Mouse (Mus musculus): ENCODE measurements around the gene Mthfr. TPM values are rescaled to one million over a fixed set of nuclear protein-coding genes. Genes with fewer than 3 reads are reported as not detected.
"Not testable (repeated sequence)": the region's sequence is repeated elsewhere in the genome, so short reads cannot be mapped to it uniquely, and the experiment has no call there.

Mthfr gene
- polyA plus RNA-seq, 1 experiment from 2014 or later, result 14.6 TPM

DNA sequence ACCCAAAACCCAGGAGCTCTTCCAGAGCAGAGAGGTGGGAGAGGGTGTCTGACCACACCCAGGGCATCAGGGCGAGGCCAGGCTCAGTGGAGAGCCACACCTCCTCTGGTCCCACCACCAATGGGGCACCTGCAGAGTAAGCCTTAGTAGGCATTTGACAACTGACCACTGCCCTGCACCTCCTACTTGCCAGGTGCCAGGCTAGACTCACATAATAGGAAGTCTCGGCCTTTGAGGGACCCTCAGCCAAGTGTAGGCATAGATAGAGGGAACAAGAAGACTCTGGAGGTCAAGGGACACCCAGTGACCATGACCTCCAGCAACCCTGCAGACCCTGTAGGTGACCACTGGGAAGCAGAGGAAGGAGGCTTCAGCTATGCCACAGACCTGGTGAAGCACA, 5.2 kb downstream of the Mthfr start:
- peaks cover 16% of the 10 kb centered on the region for H3K4me1 ChIP-seq (replicated peaks; ENCODE audit: insufficient read depth, low read length)

GRCm38 (mm10) chr4:148046450-148047031, 7.7 kb downstream of the Mthfr start:
- peaks cover 58% of the 10 kb centered on the region for H3K36me3 ChIP-seq (ENCODE audit: insufficient read depth, low read length)
- no peak for TF ChIP-seq CTCF (IDR thresholded peaks at IDR 0.05; ENCODE audit: low read depth)
- 67% methylated on average over 4 of the region's 4 CpGs for WGBS
- no peaks in the 10 kb centered on the region for H3K27me3 ChIP-seq (ENCODE audit: insufficient read depth, low read length)
- H3K9ac ChIP-seq (ENCODE audit: low read depth, low read length), result no peak overlapping the region
- DNase-seq (ENCODE audit: low spot score), result no peak
- H3K27ac ChIP-seq, result no peak overlapping the region
- H3K4me2 ChIP-seq (ENCODE audit: low read length), result no peak overlapping the region
- H3K9me3 ChIP-seq (replicated peaks; ENCODE audit: low read length), result no peaks in the 10 kb centered on the region
- H3K4me1 ChIP-seq (replicated peaks; ENCODE audit: insufficient read depth, low read length), result no peaks in the 10 kb centered on the region; the same call in 1 of the 2 replicates
- no peak for ATAC-seq (replicated peaks; ENCODE audit: low FRiP score, low read depth)
- no peak overlapping the region for H3K4me3 ChIP-seq (replicated peaks; ENCODE audit: low read depth, low read length)

More for the DNA sequence above, 5.2 kb downstream of the Mthfr start:
- TF ChIP-seq CTCF (IDR thresholded peaks at IDR 0.05; ENCODE audit: low read depth), result no peak
- Histone ChIP-seq H3K36me3 (ENCODE audit: insufficient read depth, low read length) (peaks cover 37% of the 10 kb centered on the region), H3K27me3 (ENCODE audit: insufficient read depth, low read length) (no peaks in the 10 kb centered on the region), H3K9ac (ENCODE audit: low read depth, low read length) (no peak overlapping the region), H3K27ac (no peak overlapping the region), H3K9me3 (replicated peaks; ENCODE audit: low read length) (no peaks in the 10 kb centered on the region), H3K4me2 (ENCODE audit: low read length) (no peak overlapping the region), H3K4me3 (replicated peaks; ENCODE audit: low read depth, low read length) (no peak overlapping the region)
- WGBS, result 95% methylated on average over 2 of the region's 2 CpGs
- ATAC-seq (replicated peaks; ENCODE audit: low FRiP score, low read depth), result no peak
- no peak for DNase-seq (ENCODE audit: low spot score)

GRCm38 (mm10) chr4:148050396-148050914, 11.6 kb downstream of the Mthfr start:
- not testable (repeated sequence) for ATAC-seq (replicated peaks; ENCODE audit: low FRiP score, low read depth); H3K27ac ChIP-seq; H3K4me2 ChIP-seq (ENCODE audit: low read length); H3K9ac ChIP-seq (ENCODE audit: low read depth, low read length); H3K27me3 ChIP-seq (ENCODE audit: insufficient read depth, low read length); DNase-seq (ENCODE audit: low spot score); H3K4me1 ChIP-seq (replicated peaks; ENCODE audit: insufficient read depth, low read length); H3K4me3 ChIP-seq (replicated peaks; ENCODE audit: low read depth, low read length); H3K9me3 ChIP-seq (replicated peaks; ENCODE audit: low read length)
- 96% methylated on average over 3 of the region's 3 CpGs for WGBS
- H3K36me3 ChIP-seq (ENCODE audit: insufficient read depth, low read length), result peaks cover 76% of the 10 kb centered on the region

GRCm38 (mm10) chr4:148051046-148051776, 12.3 kb downstream of the Mthfr start:
- peaks cover 77% of the 10 kb centered on the region for H3K36me3 ChIP-seq (ENCODE audit: insufficient read depth, low read length)
- H3K4me1 ChIP-seq (replicated peaks; ENCODE audit: insufficient read depth, low read length), result no peaks in the 10 kb centered on the region
- TF ChIP-seq CTCF (IDR thresholded peaks at IDR 0.05; ENCODE audit: low read depth), result no peak
- no peaks in the 10 kb centered on the region for H3K9me3 ChIP-seq (replicated peaks; ENCODE audit: low read length)
- DNase-seq (ENCODE audit: low spot score) (no peak), ATAC-seq (replicated peaks; ENCODE audit: low FRiP score, low read depth) (no peak)
- 84% methylated on average over 13 of the region's 13 CpGs for WGBS
- no peaks in the 10 kb centered on the region for H3K27me3 ChIP-seq (ENCODE audit: insufficient read depth, low read length)
- H3K4me3 ChIP-seq (replicated peaks; ENCODE audit: low read depth, low read length), result no peak overlapping the region
- H3K27ac ChIP-seq, result no peak overlapping the region
- H3K9ac ChIP-seq (ENCODE audit: low read depth, low read length), result no peak overlapping the region
- no peak overlapping the region for H3K4me2 ChIP-seq (ENCODE audit: low read length)

DNA sequence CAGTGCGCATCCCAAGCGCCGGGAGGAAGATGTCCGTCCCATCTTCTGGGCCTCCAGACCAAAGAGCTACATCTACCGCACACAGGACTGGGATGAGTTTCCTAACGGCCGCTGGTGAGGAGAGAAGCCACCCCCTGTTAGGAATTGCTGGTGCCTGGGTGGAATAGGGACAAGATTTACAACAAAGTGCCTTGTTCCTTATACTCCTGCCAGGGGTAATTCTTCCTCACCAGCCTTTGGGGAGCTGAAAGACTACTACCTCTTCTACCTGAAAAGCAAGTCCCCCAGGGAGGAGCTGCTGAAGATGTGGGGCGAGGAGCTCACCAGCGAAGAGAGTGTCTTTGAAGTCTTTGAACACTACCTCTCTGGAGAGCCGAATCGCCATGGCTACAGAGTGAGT, 13.0 kb downstream of the Mthfr start:
- WGBS, result 84% methylated on average over 11 of the region's 11 CpGs
- Histone ChIP-seq H3K4me3 (replicated peaks; ENCODE audit: low read depth, low read length) (no peak overlapping the region), H3K9me3 (replicated peaks; ENCODE audit: low read length) (no peaks in the 10 kb centered on the region), H3K4me2 (ENCODE audit: low read length) (no peak overlapping the region), H3K4me1 (replicated peaks; ENCODE audit: insufficient read depth, low read length) (no peaks in the 10 kb centered on the region), H3K27ac (no peak overlapping the region), H3K9ac (ENCODE audit: low read depth, low read length) (no peak overlapping the region), H3K27me3 (ENCODE audit: insufficient read depth, low read length) (no peaks in the 10 kb centered on the region), H3K36me3 (ENCODE audit: insufficient read depth, low read length) (peaks cover 82% of the 10 kb centered on the region)
- ATAC-seq (replicated peaks; ENCODE audit: low FRiP score, low read depth) (no peak), DNase-seq (ENCODE audit: low spot score) (no peak)
- no peak for TF ChIP-seq CTCF (IDR thresholded peaks at IDR 0.05; ENCODE audit: low read depth)

DNA sequence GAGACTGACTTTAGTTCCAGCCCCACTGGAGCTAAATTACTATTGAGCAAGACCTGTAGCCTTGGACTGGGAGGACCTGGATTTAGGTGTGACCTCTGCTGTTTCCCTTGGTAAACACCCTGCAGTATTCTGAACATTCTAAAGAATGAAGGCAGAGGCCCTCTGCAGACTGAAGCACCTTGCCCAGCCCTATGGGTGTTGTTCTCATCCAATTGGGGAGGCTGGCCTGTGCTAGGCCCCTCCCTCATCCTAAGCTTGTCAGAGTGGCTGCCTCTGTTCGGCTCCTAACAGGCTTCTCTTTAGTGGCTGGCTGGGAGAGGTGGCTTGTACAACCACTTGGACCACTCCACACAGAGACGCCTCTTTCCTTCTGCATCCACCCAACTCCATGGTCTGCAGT, 14.1 kb downstream of the Mthfr start:
- Histone ChIP-seq H3K4me2 (ENCODE audit: low read length) (no peak overlapping the region), H3K9me3 (replicated peaks; ENCODE audit: low read length) (no peaks in the 10 kb centered on the region), H3K27me3 (ENCODE audit: insufficient read depth, low read length) (no peaks in the 10 kb centered on the region), H3K9ac (ENCODE audit: low read depth, low read length) (no peak overlapping the region), H3K4me1 (replicated peaks; ENCODE audit: insufficient read depth, low read length) (no peaks in the 10 kb centered on the region), H3K27ac (no peak overlapping the region), H3K4me3 (replicated peaks; ENCODE audit: low read depth, low read length) (no peak overlapping the region), H3K36me3 (ENCODE audit: insufficient read depth, low read length) (peaks cover 88% of the 10 kb centered on the region)
- WGBS, result 72% methylated on average over 2 of the region's 2 CpGs
- no peak for ATAC-seq (replicated peaks; ENCODE audit: low FRiP score, low read depth)
- DNase-seq (ENCODE audit: low spot score), result no peak
- TF ChIP-seq CTCF (IDR thresholded peaks at IDR 0.05; ENCODE audit: low read depth), result no peak

Measured in kidney, postnatal 0 days (tissue).